Mouse (Mus musculus): Measurements from ENCODE around the gene Slc5a5.

Gene Slc5a5

GRCm38 (mm10) chr8:70833520-70833919 is 59.0 kb downstream of the Slc5a5 start:
- no peak for DNase-seq (ENCODE audit: low spot score in 2 of 2)

GRCm38 (mm10) chr8:70833018-70833482 is 59.5 kb downstream of the Slc5a5 start:
- DNase-seq (ENCODE audit: low spot score in 2 of 2), result peak in 1 of 2 experiments; percentile 35

Measured in natural killer cell, adult 2 months (primary cell).